Mouse (Mus musculus): ENCODE data around the gene Aldh1a2. TPM values are rescaled to one million over a fixed set of nuclear protein-coding genes. Genes with fewer than 3 reads are reported as not detected.
A peak's percentile ranks its signal among the peaks of the same experiment; 100 is the strongest.

Gene Aldh1a2
- polyA plus RNA-seq, 1 experiment from 2014 or later = 28.8 TPM

- H3K36me3 ChIP-seq (ENCODE audit: control insufficient read depth, insufficient read depth, low read length) = no peaks in the 10 kb centered on the region
- H3K4me1 ChIP-seq (ENCODE audit: control insufficient read depth in 2 of 2, insufficient read depth in 2 of 2, low read length in 2 of 2) = peaks cover 0 to 4% of the 10 kb centered on the region in 2 experiments; a peak in 1 of 4 replicates
- ATAC-seq (ENCODE audit: insufficient number of reproducible peaks, insufficient read depth, low FRiP score, low read depth) = no peak
- H3K9ac ChIP-seq (ENCODE audit: low read length) = no peak overlapping the region
- no peak overlapping the region for H3K4me2 ChIP-seq (ENCODE audit: low read length)
- H3K27ac ChIP-seq (replicated peaks in 1 of 2; ENCODE audit: control insufficient read depth in 1 of 2, insufficient read depth in 1 of 2, low read depth in 2 of 2, low read length in 2 of 2) = no peak overlapping the region
- no peak overlapping the region for H3K4me3 ChIP-seq (ENCODE audit: control insufficient read depth in 1 of 2, insufficient read depth in 1 of 2, low read depth in 1 of 2, low read length in 2 of 2)
- 57% methylated on average over 8 of the region's 8 CpGs for WGBS
- no peaks in the 10 kb centered on the region for H3K9me3 ChIP-seq (ENCODE audit: control insufficient read depth, low read length)
- no peaks in the 10 kb centered on the region; the same call in none of the 2 replicates for H3K27me3 ChIP-seq (ENCODE audit: control insufficient read depth, insufficient read depth, low read length)
These were observed 79.9 kb downstream of the Aldh1a2 start for GRCm38 (mm10) chr9:71295501-71295900.

GRCm38 (mm10) chr9:71303594-71303993 lies 88.0 kb downstream of the Aldh1a2 start:
- Histone ChIP-seq H3K4me1 (ENCODE audit: control insufficient read depth in 2 of 2, insufficient read depth in 2 of 2, low read length in 2 of 2) (no peaks in the 10 kb centered on the region; a peak in 2 of 4 replicates), H3K9ac (ENCODE audit: low read length) (no peak overlapping the region), H3K4me3 (ENCODE audit: control insufficient read depth in 1 of 2, insufficient read depth in 1 of 2, low read depth in 1 of 2, low read length in 2 of 2) (no peak overlapping the region), H3K4me2 (ENCODE audit: low read length) (no peak overlapping the region), H3K27ac (replicated peaks in 1 of 2; ENCODE audit: control insufficient read depth in 1 of 2, insufficient read depth in 1 of 2, low read depth in 2 of 2, low read length in 2 of 2) (no peak overlapping the region), H3K9me3 (ENCODE audit: control insufficient read depth, low read length) (no peaks in the 10 kb centered on the region), H3K36me3 (ENCODE audit: control insufficient read depth, insufficient read depth, low read length) (no peaks in the 10 kb centered on the region), H3K27me3 (ENCODE audit: control insufficient read depth, insufficient read depth, low read length) (no peaks in the 10 kb centered on the region; the same call in 1 of the 2 replicates)
- ATAC-seq (ENCODE audit: insufficient number of reproducible peaks, insufficient read depth, low FRiP score, low read depth) = no peak
- WGBS = 35% methylated on average over 2 of the region's 2 CpGs

GRCm38 (mm10) chr9:71307106-71307789 lies 91.7 kb downstream of the Aldh1a2 start:
- ATAC-seq (ENCODE audit: insufficient number of reproducible peaks, insufficient read depth, low FRiP score, low read depth) = no peak
- no peak overlapping the region for H3K9ac ChIP-seq (ENCODE audit: low read length)
- peaks cover 1% of the 10 kb centered on the region for H3K27me3 ChIP-seq (ENCODE audit: control insufficient read depth, insufficient read depth, low read length)
- no peaks in the 10 kb centered on the region; a peak in 2 of 4 replicates for H3K4me1 ChIP-seq (ENCODE audit: control insufficient read depth in 2 of 2, insufficient read depth in 2 of 2, low read length in 2 of 2)
- H3K36me3 ChIP-seq (ENCODE audit: control insufficient read depth, insufficient read depth, low read length) = no peaks in the 10 kb centered on the region
- 79% methylated on average over 9 of the region's 9 CpGs for WGBS
- no peak overlapping the region for H3K4me3 ChIP-seq (ENCODE audit: control insufficient read depth in 1 of 2, insufficient read depth in 1 of 2, low read depth in 1 of 2, low read length in 2 of 2)
- no peaks in the 10 kb centered on the region for H3K9me3 ChIP-seq (ENCODE audit: control insufficient read depth, low read length)
- no peak overlapping the region for H3K27ac ChIP-seq (replicated peaks in 1 of 2; ENCODE audit: control insufficient read depth in 1 of 2, insufficient read depth in 1 of 2, low read depth in 2 of 2, low read length in 2 of 2)
- H3K4me2 ChIP-seq (ENCODE audit: low read length) = no peak overlapping the region

- no peak overlapping the region for H3K4me2 ChIP-seq (ENCODE audit: low read length)
- no peak overlapping the region for H3K27ac ChIP-seq (replicated peaks in 1 of 2; ENCODE audit: control insufficient read depth in 1 of 2, insufficient read depth in 1 of 2, low read depth in 2 of 2, low read length in 2 of 2)
- peaks cover 7% of the 10 kb centered on the region; the same call in 1 of the 2 replicates for H3K27me3 ChIP-seq (ENCODE audit: control insufficient read depth, insufficient read depth, low read length)
- no peaks in the 10 kb centered on the region for H3K36me3 ChIP-seq (ENCODE audit: control insufficient read depth, insufficient read depth, low read length)
- H3K4me3 ChIP-seq (ENCODE audit: control insufficient read depth in 1 of 2, insufficient read depth in 1 of 2, low read depth in 1 of 2, low read length in 2 of 2) = no peak overlapping the region
- 82% methylated on average over 3 of the region's 3 CpGs for WGBS
- no peak for ATAC-seq (ENCODE audit: insufficient number of reproducible peaks, insufficient read depth, low FRiP score, low read depth)
- peaks cover 11 to 14% of the 10 kb centered on the region in 2 experiments for H3K4me1 ChIP-seq (ENCODE audit: control insufficient read depth in 2 of 2, insufficient read depth in 2 of 2, low read length in 2 of 2)
- H3K9me3 ChIP-seq (ENCODE audit: control insufficient read depth, low read length) = no peaks in the 10 kb centered on the region
- no peak overlapping the region for H3K9ac ChIP-seq (ENCODE audit: low read length)
These were observed 100.4 kb downstream of the Aldh1a2 start for GRCm38 (mm10) chr9:71315960-71316359.

DNA sequence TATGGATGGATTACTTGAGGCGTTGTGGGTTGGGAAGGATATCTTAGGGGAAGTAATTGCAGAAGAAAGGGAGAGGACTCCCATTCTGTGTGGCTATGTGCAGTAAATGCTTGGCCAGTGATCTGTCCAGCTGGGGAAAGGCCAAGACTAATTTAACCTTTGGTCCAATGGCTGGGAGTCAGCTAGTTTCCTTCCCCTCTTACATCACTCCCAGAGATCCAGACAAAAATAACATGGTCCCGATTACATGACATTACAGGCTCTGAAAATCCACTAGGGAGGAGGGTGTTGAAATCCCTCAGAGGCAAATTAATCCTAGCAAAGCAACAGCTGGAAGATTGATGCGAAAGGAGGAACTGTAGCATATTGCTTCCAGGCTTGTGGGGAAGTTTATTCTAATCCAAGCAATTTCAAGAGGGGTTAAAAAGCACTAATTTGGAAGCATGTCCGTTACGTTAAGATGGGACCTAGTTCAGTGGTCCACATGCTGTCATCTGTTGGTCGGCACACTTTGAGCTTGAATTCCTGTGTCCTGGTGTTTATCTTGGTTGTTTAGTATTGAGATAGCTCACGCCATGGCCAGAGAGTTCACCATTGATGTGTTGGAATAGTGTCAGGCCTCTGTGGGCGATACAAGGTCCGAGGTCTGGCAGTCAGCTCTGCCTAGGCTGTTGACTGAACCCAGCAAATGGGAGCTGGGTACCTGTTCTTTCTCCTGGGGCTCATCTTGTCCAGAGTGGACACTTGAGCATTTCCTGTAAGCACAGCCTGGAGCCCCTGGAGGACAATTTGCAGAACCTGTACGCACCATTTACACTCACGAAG lies 101.7 kb downstream of the Aldh1a2 start:
- H3K9me3 ChIP-seq (ENCODE audit: control insufficient read depth, low read length) = no peaks in the 10 kb centered on the region
- no peak overlapping the region for H3K4me2 ChIP-seq (ENCODE audit: low read length)
- no peaks in the 10 kb centered on the region for H3K36me3 ChIP-seq (ENCODE audit: control insufficient read depth, insufficient read depth, low read length)
- no peak for ATAC-seq (ENCODE audit: insufficient number of reproducible peaks, insufficient read depth, low FRiP score, low read depth)
- peaks cover 5% of the 10 kb centered on the region; the same call in 1 of the 2 replicates for H3K27me3 ChIP-seq (ENCODE audit: control insufficient read depth, insufficient read depth, low read length)
- WGBS = 55% methylated on average over 11 of the region's 11 CpGs
- no peak overlapping the region for H3K9ac ChIP-seq (ENCODE audit: low read length)
- H3K27ac ChIP-seq (replicated peaks in 1 of 2; ENCODE audit: control insufficient read depth in 1 of 2, insufficient read depth in 1 of 2, low read depth in 2 of 2, low read length in 2 of 2) = peak overlapping the region; percentile 38 to 41; a peak in 2 of 4 replicates
- H3K4me3 ChIP-seq (ENCODE audit: control insufficient read depth in 1 of 2, insufficient read depth in 1 of 2, low read depth in 1 of 2, low read length in 2 of 2) = no peak overlapping the region
- peaks cover 19 to 26% of the 10 kb centered on the region in 2 experiments for H3K4me1 ChIP-seq (ENCODE audit: control insufficient read depth in 2 of 2, insufficient read depth in 2 of 2, low read length in 2 of 2)

GRCm38 (mm10) chr9:71317921-71318241 lies 102.3 kb downstream of the Aldh1a2 start:
- Histone ChIP-seq H3K9ac (ENCODE audit: low read length) (no peak overlapping the region), H3K4me1 (ENCODE audit: control insufficient read depth in 2 of 2, insufficient read depth in 2 of 2, low read length in 2 of 2) (peaks cover 19 to 28% of the 10 kb centered on the region in 2 experiments), H3K36me3 (ENCODE audit: control insufficient read depth, insufficient read depth, low read length) (no peaks in the 10 kb centered on the region), H3K27ac (replicated peaks in 1 of 2; ENCODE audit: control insufficient read depth in 1 of 2, insufficient read depth in 1 of 2, low read depth in 2 of 2, low read length in 2 of 2) (peak overlapping the region in 1 of 2 experiments; percentile 38; a peak in 1 of 4 replicates), H3K27me3 (ENCODE audit: control insufficient read depth, insufficient read depth, low read length) (0 out of 2 replicates have a peak, but pooled peaks cover 3% of the 10 kb centered on the region), H3K9me3 (ENCODE audit: control insufficient read depth, low read length) (no peaks in the 10 kb centered on the region), H3K4me2 (ENCODE audit: low read length) (no peak overlapping the region), H3K4me3 (ENCODE audit: control insufficient read depth in 1 of 2, insufficient read depth in 1 of 2, low read depth in 1 of 2, low read length in 2 of 2) (no peak overlapping the region)
- ATAC-seq (ENCODE audit: insufficient number of reproducible peaks, insufficient read depth, low FRiP score, low read depth) = no peak
- WGBS = 69% methylated on average over 3 of the region's 3 CpGs

- 0 out of 2 replicates have a peak, but pooled peaks cover 3% of the 10 kb centered on the region for H3K27me3 ChIP-seq (ENCODE audit: control insufficient read depth, insufficient read depth, low read length)
- no peak overlapping the region for H3K9ac ChIP-seq (ENCODE audit: low read length)
- H3K4me1 ChIP-seq (ENCODE audit: control insufficient read depth in 2 of 2, insufficient read depth in 2 of 2, low read length in 2 of 2) = peaks cover 19 to 28% of the 10 kb centered on the region in 2 experiments
- WGBS = 81% methylated on average over 5 of the region's 5 CpGs
- no peak for ATAC-seq (ENCODE audit: insufficient number of reproducible peaks, insufficient read depth, low FRiP score, low read depth)
- no peak overlapping the region for H3K4me3 ChIP-seq (ENCODE audit: control insufficient read depth in 1 of 2, insufficient read depth in 1 of 2, low read depth in 1 of 2, low read length in 2 of 2)
- H3K36me3 ChIP-seq (ENCODE audit: control insufficient read depth, insufficient read depth, low read length) = no peaks in the 10 kb centered on the region
- no peaks in the 10 kb centered on the region for H3K9me3 ChIP-seq (ENCODE audit: control insufficient read depth, low read length)
- no peak overlapping the region for H3K27ac ChIP-seq (replicated peaks in 1 of 2; ENCODE audit: control insufficient read depth in 1 of 2, insufficient read depth in 1 of 2, low read depth in 2 of 2, low read length in 2 of 2)
- no peak overlapping the region for H3K4me2 ChIP-seq (ENCODE audit: low read length)
These were observed 104.2 kb downstream of the Aldh1a2 start for GRCm38 (mm10) chr9:71319776-71320175.
